Mouse (Mus musculus): ENCODE results near the gene Lrrc29. TPM values are rescaled to one million over a fixed set of nuclear protein-coding genes. Genes with fewer than 3 reads are reported as not detected.

Gene Lrrc29
- polyA plus RNA-seq, 2 experiments: 1.9 to 3.2 TPM

- H3K27ac ChIP-seq (replicated peaks; ENCODE audit: low read depth, low read length): peak overlapping the region; percentile 38; the same call in 1 of the 2 replicates
- peak overlapping the region; percentile 66; the same call in 1 of the 2 replicates for H3K4me2 ChIP-seq (replicated peaks; ENCODE audit: low read depth, low read length, severe bottlenecking)
- no peak overlapping the region for H3K4me3 ChIP-seq (replicated peaks; ENCODE audit: low read length)
- peaks cover 77% of the 10 kb centered on the region for H3K36me3 ChIP-seq (ENCODE audit: control insufficient read depth, insufficient read depth, low read length)
- no peaks in the 10 kb centered on the region for H3K9me3 ChIP-seq (ENCODE audit: control insufficient read depth, low read length)
- H3K9ac ChIP-seq (ENCODE audit: low read depth, low read length, severe bottlenecking): no peak overlapping the region
- DNase-seq (ENCODE audit: low spot score) (peak; percentile 17), ATAC-seq (ENCODE audit: low FRiP score, low read depth) (peak; percentile 11; the same call in 1 of the 2 replicates)
- H3K27me3 ChIP-seq (ENCODE audit: control insufficient read depth, insufficient read depth, low read length): no peaks in the 10 kb centered on the region
- 65% methylated on average over 9 of the region's 9 CpGs for WGBS
- no peak for TF ChIP-seq POLR2A (IDR thresholded peaks at IDR 0.05; ENCODE audit: borderline replicate concordance, extremely low read depth, insufficient read depth, insufficient read length)
- peaks cover 18% of the 10 kb centered on the region for H3K4me1 ChIP-seq (ENCODE audit: control insufficient read depth, insufficient read depth, low read length)
These were observed 21.5 kb downstream of the Lrrc29 start for GRCm38 (mm10) chr8:105304325-105305210.

DNA sequence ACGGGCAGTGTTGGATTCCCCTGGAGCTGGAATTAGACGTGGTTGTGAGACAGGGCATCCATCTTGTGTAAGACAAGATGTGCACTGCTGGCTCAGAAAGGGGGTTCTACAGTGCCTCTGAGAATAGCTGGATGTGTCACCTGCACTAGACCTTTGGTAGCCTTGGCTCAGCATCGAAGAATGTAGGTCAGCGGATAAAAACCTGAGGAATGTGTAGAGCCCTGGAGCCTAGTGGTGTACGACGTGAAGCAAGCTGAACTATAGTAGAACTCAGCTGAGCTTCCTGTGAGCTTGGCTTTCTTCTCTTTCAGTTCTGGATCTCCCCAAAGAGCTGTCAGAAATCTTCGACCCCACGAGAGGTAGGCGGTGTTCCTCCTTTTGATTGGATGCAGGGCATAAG lies 22.2 kb downstream of the Lrrc29 start:
- TF ChIP-seq POLR2A (IDR thresholded peaks at IDR 0.05; ENCODE audit: borderline replicate concordance, extremely low read depth, insufficient read depth, insufficient read length): no peak
- Histone ChIP-seq H3K4me3 (replicated peaks; ENCODE audit: low read length) (no peak overlapping the region), H3K4me1 (ENCODE audit: control insufficient read depth, insufficient read depth, low read length) (peaks cover 20% of the 10 kb centered on the region), H3K27ac (replicated peaks; ENCODE audit: low read depth, low read length) (no peak overlapping the region), H3K36me3 (ENCODE audit: control insufficient read depth, insufficient read depth, low read length) (peaks cover 77% of the 10 kb centered on the region), H3K9ac (ENCODE audit: low read depth, low read length, severe bottlenecking) (no peak overlapping the region), H3K9me3 (ENCODE audit: control insufficient read depth, low read length) (no peaks in the 10 kb centered on the region), H3K27me3 (ENCODE audit: control insufficient read depth, insufficient read depth, low read length) (no peaks in the 10 kb centered on the region), H3K4me2 (replicated peaks; ENCODE audit: low read depth, low read length, severe bottlenecking) (no peak overlapping the region)
- no peak for DNase-seq (ENCODE audit: low spot score)
- no peak for ATAC-seq (ENCODE audit: low FRiP score, low read depth)
- 81% methylated on average over 9 of the region's 9 CpGs for WGBS

DNA sequence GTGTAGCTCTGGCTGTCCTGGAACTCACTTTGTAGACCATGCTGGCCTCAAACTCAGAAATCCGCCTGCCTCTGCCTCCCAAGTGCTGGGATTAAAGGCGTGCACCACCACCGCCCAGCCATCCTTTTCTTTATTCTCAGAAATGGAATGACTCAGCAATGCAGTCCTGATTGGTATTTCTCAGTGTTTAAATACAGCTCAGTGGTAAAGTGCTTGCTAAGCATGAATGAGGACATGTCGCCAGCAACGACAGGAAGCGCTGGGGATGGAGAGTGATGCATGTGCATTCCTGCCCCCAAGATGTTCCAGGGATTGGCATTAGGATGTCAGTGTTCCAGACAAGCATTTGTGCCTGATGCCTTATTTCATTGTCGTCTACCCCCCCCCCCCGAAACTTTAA lies 22.7 kb downstream of the Lrrc29 start:
- DNase-seq (ENCODE audit: low spot score): no peak
- Histone ChIP-seq H3K4me3 (replicated peaks; ENCODE audit: low read length) (no peak overlapping the region), H3K27ac (replicated peaks; ENCODE audit: low read depth, low read length) (no peak overlapping the region), H3K36me3 (ENCODE audit: control insufficient read depth, insufficient read depth, low read length) (peaks cover 74% of the 10 kb centered on the region), H3K9ac (ENCODE audit: low read depth, low read length, severe bottlenecking) (no peak overlapping the region), H3K27me3 (ENCODE audit: control insufficient read depth, insufficient read depth, low read length) (no peaks in the 10 kb centered on the region), H3K9me3 (ENCODE audit: control insufficient read depth, low read length) (no peaks in the 10 kb centered on the region), H3K4me1 (ENCODE audit: control insufficient read depth, insufficient read depth, low read length) (peaks cover 25% of the 10 kb centered on the region), H3K4me2 (replicated peaks; ENCODE audit: low read depth, low read length, severe bottlenecking) (no peak overlapping the region)
- 83% methylated on average over 8 of the region's 8 CpGs for WGBS
- TF ChIP-seq POLR2A (IDR thresholded peaks at IDR 0.05; ENCODE audit: borderline replicate concordance, extremely low read depth, insufficient read depth, insufficient read length): no peak
- ATAC-seq (ENCODE audit: low FRiP score, low read depth): no peak

DNA sequence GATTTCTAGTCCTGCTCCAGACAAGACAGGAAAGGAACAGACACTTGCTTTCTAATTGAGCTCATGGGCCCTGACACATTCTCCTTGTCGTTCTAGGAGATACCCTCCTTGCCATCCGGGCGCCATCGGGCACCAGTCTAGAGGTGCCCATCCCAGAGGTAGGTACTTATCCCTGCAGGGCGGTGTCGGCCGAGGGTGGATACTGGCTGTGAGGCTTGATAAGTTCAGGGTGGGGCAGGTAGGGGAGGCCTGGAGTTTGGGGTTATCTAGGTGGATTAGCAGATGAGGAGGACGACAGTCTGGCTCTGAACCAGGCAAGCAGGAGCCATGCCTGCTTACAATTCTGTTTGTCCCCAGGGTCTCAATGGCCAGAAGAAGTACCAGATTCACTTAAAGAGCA lies 26.1 kb downstream of the Lrrc29 start:
- Histone ChIP-seq H3K9ac (ENCODE audit: low read depth, low read length, severe bottlenecking) (no peak overlapping the region), H3K27me3 (ENCODE audit: control insufficient read depth, insufficient read depth, low read length) (no peaks in the 10 kb centered on the region), H3K9me3 (ENCODE audit: control insufficient read depth, low read length) (no peaks in the 10 kb centered on the region), H3K4me3 (replicated peaks; ENCODE audit: low read length) (no peak overlapping the region), H3K36me3 (ENCODE audit: control insufficient read depth, insufficient read depth, low read length) (peaks cover 59% of the 10 kb centered on the region), H3K27ac (replicated peaks; ENCODE audit: low read depth, low read length) (no peak overlapping the region), H3K4me2 (replicated peaks; ENCODE audit: low read depth, low read length, severe bottlenecking) (no peak overlapping the region), H3K4me1 (ENCODE audit: control insufficient read depth, insufficient read depth, low read length) (peaks cover 21% of the 10 kb centered on the region)
- 93% methylated on average over 8 of the region's 8 CpGs for WGBS
- TF ChIP-seq POLR2A (IDR thresholded peaks at IDR 0.05; ENCODE audit: borderline replicate concordance, extremely low read depth, insufficient read depth, insufficient read length): no peak
- ATAC-seq (ENCODE audit: low FRiP score, low read depth): no peak
- DNase-seq (ENCODE audit: low spot score): no peak

- DNase-seq (ENCODE audit: low spot score) (no peak), ATAC-seq (ENCODE audit: low FRiP score, low read depth) (no peak)
- H3K4me1 ChIP-seq (ENCODE audit: control insufficient read depth, insufficient read depth, low read length): peaks cover 15% of the 10 kb centered on the region
- TF ChIP-seq POLR2A (IDR thresholded peaks at IDR 0.05; ENCODE audit: borderline replicate concordance, extremely low read depth, insufficient read depth, insufficient read length): no peak
- H3K4me3 ChIP-seq (replicated peaks; ENCODE audit: low read length): peak overlapping the region; percentile 91
- 56% methylated on average over 18 of the region's 18 CpGs for WGBS
- no peak overlapping the region for H3K27ac ChIP-seq (replicated peaks; ENCODE audit: low read depth, low read length)
- H3K36me3 ChIP-seq (ENCODE audit: control insufficient read depth, insufficient read depth, low read length): peaks cover 46% of the 10 kb centered on the region
- peak overlapping the region; percentile 83 for H3K9ac ChIP-seq (ENCODE audit: low read depth, low read length, severe bottlenecking)
- peak overlapping the region; percentile 91 for H3K4me2 ChIP-seq (replicated peaks; ENCODE audit: low read depth, low read length, severe bottlenecking)
- no peaks in the 10 kb centered on the region for H3K27me3 ChIP-seq (ENCODE audit: control insufficient read depth, insufficient read depth, low read length)
- no peaks in the 10 kb centered on the region for H3K9me3 ChIP-seq (ENCODE audit: control insufficient read depth, low read length)
These were observed 27.5 kb downstream of the Lrrc29 start for GRCm38 (mm10) chr8:105298351-105299252.

Measured in limb, embryonic 14.5 days (tissue).